Mouse (Mus musculus): ENCODE results near the gene Prrt1. TPM values are rescaled to one million over a fixed set of nuclear protein-coding genes. Genes with fewer than 3 reads are reported as not detected.

Gene Prrt1
- total RNA-seq, 2 experiments from 2014 or later, result 0.34 to 0.76 TPM

GRCm38 (mm10) chr17:34646906-34647787, 17.8 kb downstream of the Prrt1 start, which contains the start of gene Atf6b:
Gene Atf6b (plus strand): TSS chr17:34647146.
- DNase-seq (ENCODE audit: low spot score in 2 of 2), result peak; percentile 78 to 92

DNA sequence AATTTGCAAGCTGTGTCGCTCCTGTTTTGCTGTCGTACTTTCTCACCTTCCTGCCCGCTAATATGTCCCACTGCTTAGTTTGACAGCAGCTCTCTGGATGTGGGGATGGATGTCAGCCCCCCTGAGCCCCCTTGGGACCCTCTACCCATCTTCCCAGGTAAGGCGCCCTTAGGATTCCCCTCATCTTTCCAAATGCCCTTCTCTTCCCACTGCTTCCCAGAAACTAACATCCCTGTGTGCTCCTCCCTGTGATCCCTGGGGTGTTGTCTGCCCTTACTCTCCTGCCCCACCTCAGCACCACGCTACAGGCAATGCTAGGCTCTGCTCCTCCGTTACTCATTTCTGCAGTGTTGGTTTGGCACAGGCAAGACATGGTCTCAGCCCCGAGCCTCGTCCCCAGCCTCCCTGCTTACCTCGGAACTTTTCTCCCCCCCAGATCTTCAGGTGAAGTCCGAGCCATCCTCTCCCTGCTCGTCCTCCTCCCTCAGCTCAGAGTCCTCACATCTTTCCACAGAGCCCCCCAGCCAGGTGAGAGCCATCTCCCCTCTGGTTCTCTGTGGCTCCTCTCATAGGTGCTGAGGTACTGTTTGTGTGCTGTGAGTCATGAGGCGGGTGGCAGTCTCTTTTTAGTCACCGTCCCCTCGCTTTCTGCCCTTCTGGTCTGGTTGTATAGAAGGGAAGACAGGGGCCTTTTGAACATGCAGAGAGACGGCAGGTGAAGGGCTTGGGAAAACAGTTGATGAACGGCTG, 19.0 kb downstream of the Prrt1 start:
- DNase-seq (ENCODE audit: low spot score in 2 of 2), result no peak

DNA sequence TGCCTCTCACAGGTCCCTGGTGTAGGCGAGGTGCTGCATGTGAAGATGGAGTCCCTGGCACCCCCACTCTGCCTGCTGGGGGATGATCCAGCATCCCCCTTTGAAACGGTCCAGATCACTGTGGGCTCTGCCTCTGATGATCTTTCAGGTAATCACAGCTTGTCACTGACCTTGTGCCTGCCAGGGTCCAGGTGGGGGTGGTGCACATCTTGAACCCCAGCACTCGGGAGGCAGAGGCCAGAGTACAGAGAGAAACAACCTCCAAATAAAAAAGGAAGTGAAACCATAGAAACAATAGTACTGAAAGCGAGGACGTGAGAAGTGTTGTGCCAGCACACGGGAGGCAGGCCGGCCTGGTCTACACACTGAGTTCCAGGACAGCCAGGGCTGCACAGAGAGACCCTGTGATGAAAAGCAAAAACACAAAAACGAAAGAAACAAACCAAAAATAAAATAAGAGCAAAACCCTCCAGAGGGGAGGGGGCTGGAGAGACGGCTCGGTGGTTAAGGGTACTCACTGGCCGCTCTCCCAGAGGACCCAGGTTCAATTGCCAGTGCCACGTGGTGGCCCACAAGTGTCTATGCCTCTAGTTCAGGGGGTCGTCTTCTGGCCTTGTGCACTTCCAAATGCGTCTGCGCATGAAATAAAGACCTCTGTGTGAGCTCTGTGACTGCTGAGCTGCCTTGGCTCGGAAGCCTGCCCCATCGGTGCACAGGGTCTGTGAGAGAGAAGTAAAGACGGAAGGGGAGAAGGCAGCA, 20.0 kb downstream of the Prrt1 start:
- no peak for DNase-seq (ENCODE audit: low spot score in 2 of 2)

- no peak for DNase-seq (ENCODE audit: low spot score in 2 of 2)
These were observed 21.4 kb downstream of the Prrt1 start for GRCm38 (mm10) chr17:34650781-34651180.

DNA sequence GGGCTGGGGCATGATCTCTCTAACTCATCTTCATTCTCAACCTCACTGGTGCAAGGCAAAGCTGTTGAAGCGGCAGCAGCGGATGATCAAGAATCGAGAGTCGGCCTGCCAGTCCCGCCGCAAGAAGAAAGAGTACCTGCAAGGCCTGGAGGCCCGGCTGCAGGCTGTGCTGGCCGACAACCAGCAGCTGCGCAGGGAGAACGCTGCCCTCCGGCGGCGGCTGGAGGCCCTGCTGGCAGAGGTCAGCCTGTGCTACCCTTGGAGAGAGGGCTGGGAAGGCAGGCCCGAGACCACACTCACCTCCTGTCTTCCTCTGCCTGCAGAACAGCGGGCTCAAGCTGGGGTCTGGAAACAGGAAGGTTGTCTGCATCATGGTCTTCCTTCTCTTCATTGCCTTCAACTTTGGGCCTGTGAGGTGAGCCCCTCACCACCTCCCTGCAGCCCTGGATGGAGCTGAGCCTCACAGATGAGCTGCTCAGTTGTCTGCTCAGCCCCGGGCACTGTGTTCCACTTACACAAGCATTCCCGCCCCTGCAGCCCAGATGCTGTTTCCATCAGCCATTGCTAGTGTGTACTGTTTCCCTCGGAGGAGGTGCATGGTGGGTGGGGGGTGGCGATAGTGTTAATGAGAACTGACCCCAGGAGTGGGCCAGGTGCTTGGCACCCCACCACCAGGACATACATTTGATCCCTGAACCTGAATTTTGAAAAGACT, 22.3 kb downstream of the Prrt1 start:
- peak in 1 of 2 experiments; percentile 52 for DNase-seq (ENCODE audit: low spot score in 2 of 2)

DNA sequence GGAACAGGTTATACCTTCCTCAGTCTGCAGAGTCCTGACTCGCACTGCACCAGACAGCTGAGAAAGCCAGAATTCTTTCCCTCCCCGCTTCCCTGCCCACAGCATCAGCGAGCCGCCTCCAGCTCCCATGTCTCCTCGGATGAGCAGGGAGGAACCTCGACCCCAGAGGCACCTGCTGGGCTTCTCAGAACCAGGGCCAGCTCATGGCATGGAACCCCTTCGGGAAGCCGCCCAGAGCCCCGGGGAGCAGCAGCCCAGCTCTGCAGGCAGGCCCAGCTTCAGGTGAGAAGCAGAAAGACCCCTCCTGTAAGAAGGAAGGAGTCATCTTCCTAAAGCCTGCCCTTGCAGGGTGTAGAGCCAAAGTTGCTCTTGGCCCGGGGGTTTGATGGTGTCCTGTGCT, 23.2 kb downstream of the Prrt1 start:
- DNase-seq (ENCODE audit: low spot score in 2 of 2), result no peak

- DNase-seq (ENCODE audit: low spot score in 2 of 2), result no peak
These were observed 23.7 kb downstream of the Prrt1 start for GRCm38 (mm10) chr17:34652985-34653384.

DNA sequence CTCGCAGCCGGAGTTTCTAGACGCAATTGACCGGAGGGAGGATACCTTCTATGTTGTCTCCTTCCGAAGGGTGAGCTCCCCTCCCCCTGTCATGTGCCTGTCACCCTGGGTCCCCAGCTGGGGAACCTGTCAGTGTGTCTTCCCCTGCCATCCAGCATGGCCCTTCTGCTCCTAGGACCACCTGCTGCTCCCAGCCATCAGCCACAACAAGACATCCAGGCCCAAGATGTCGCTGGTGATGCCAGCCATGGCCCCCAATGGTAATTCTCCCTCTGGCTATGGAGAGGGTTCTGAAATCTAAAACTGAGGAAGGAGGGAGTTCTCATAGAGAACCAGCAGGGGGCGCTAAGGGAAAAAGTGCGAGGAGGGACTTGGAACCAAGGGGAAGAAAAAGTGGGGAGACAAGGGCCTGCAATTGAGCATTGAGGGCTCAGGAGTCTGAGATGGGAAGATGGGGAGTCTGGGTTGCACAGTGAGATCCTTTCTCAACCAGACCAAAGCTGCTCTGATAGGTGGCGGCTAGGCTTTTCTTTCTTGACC, 24.5 kb downstream of the Prrt1 start:
- DNase-seq (ENCODE audit: low spot score in 2 of 2), result peak in 1 of 2 experiments; percentile 71

GRCm38 (mm10) chr17:34654392-34654791, 25.1 kb downstream of the Prrt1 start:
- DNase-seq (ENCODE audit: low spot score in 2 of 2), result peak in 1 of 2 experiments; percentile 51

GRCm38 (mm10) chr17:34655160-34655559, 25.8 kb downstream of the Prrt1 start:
- DNase-seq (ENCODE audit: low spot score in 2 of 2), result peak in 1 of 2 experiments; percentile 75

DNA sequence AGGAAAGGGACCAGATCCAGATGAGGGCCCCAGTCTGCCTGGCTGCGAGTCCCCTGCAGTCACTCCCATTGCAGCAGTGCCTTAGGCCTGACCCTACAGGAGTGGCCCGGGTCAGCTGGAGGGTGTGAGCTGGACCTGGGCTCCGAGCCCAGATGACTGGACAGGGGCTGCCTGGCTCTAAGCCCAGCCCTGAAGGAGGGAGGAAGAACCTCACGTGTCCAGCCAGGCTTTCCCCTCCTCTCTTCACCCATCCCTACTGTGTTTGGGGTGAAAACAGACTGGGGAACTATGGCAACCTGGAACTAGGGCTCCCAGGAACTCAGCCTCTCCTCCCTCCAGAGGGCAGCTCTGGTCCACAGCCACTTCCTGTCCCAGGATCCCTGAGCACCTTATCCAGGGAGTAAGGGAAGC, 26.3 kb downstream of the Prrt1 start:
- DNase-seq (ENCODE audit: low spot score in 2 of 2), result peak; percentile 75 to 87

- peak in 1 of 2 experiments; percentile 65 for DNase-seq (ENCODE audit: low spot score in 2 of 2)
These were observed 27.3 kb downstream of the Prrt1 start for GRCm38 (mm10) chr17:34656666-34657065.

- DNase-seq (ENCODE audit: low spot score in 2 of 2), result no peak
These were observed 27.9 kb downstream of the Prrt1 start for GRCm38 (mm10) chr17:34657271-34657670.

GRCm38 (mm10) chr17:34658145-34658544, 28.8 kb downstream of the Prrt1 start:
- no peak for DNase-seq (ENCODE audit: low spot score in 2 of 2)

DNA sequence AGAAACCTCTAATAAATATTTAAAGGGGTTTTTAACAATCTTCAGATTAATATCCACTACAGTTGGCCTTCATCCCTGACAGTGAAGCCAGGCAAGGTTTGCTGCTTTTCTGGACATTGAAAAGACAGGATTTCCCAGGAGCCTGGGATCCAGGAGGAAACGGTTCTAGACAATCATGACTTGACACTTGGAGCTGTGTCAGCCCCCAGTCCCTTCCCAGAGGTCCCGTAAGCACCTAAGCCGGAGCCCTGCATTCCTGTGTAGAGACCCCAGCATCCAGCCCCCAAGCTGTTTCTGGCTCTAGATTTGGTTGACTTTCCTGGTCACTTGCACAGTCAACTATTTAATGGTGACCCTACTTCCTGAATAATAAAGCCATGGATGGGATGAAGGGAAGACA, 29.3 kb downstream of the Prrt1 start:
- DNase-seq (ENCODE audit: low spot score in 2 of 2), result no peak

DNA sequence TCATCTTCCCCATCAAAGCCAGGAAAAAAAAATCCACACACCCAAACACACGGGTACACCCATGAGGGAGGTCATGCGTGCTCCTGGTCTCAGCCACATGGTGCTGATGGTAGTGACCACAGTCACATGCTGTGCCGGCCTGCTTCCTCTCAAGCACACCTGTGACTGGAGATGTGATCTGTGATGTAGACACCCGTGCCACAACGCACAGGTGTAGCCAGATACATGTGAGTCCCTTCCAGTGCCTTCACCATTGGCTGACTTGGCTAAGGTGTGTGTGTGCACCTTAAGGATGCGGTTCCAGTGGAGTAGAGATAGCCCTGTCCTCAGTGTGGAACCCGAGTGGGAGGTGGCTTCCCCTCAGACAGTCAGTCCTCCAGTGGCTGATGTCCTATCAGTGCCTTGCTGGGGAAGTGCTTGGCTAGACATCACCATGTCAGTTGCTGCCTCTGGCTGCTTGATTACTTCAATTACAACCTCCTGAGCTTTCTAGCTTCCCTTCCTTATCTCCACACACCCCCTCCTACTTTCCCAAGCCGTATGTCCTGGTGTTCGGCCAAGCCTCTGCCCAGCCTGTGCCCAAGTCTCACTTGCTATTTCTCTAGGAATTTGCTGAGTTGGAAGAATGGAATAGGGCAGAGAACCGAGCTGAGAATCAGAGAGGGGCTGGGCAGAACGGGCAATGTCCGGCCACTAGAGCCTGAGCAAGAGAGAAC, 30.0 kb downstream of the Prrt1 start:
- DNase-seq (ENCODE audit: low spot score in 2 of 2), result no peak

GRCm38 (mm10) chr17:34659897-34660214, 30.5 kb downstream of the Prrt1 start:
- no peak for DNase-seq (ENCODE audit: low spot score in 2 of 2)

- DNase-seq (ENCODE audit: low spot score in 2 of 2), result peak in 1 of 2 experiments; percentile 56
These were observed 31.0 kb downstream of the Prrt1 start for GRCm38 (mm10) chr17:34660259-34660820.

DNA sequence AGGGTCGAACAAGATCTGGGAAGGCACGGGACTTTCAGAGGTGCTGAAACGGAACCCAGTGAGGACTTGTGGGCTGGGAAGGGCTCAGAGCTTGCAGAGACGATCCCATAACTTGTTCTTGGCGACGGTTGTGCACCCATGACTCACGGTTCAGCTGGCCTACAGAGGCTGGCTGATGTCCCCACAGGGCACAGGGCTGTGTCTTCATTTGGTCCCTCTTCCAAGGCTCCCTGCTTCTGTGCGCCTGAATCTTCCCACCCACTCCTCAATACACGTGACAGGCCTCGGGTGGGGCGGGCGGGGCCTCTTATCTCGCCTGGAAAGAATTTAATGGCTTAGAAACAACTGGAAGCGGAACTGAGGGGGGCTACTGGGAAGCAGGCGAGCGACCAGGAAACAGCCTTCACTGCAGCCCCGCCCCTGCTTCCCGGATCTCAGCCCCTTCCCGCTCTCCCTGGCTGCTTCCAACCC, 31.8 kb downstream of the Prrt1 start:
- peak in 1 of 2 experiments; percentile 64 for DNase-seq (ENCODE audit: low spot score in 2 of 2)
